Mouse (Mus musculus) liver, adult 2 months (tissue): ENCODE results near the gene Cenpk.

ENCODE experiments used
- CTCF ChIP-seq: fragments of 200-500 bp; IDR thresholded peaks from 2 replicates; pipeline ENCODE4 v1.5.1; 2011; ENCODE audit warnings: low read depth, low read length, control low read depth
- POLR2A ChIP-seq: fragments of 200-500 bp; IDR thresholded peaks from 2 replicates; pipeline ENCODE4 v1.6.1; 2011; ENCODE audit warnings: low read length, control low read depth; ENCODE audit not compliant: insufficient read depth; ENCODE audit errors: extremely low read depth

GRCm38 (mm10) chr13:104295472-104295871 is 67.1 kb downstream of the Cenpk start:
- no peak for TF ChIP-seq CTCF
- no peak for TF ChIP-seq POLR2A
